Mouse (Mus musculus) ES-E14 (cell line): ENCODE data around the gene Cep170. TPM values are rescaled to one million over a fixed set of nuclear protein-coding genes. Genes with fewer than 3 reads are reported as not detected.
"Not testable (repeated sequence)": the region's sequence is repeated elsewhere in the genome, so short reads cannot be mapped to it uniquely, and the experiment has no call there.

Source experiments
- DNase-seq: peaks from one replicate; pipeline ENCODE4 v3.0.0-alpha.2; 2013; ENCODE audit warnings: low read depth, low spot score
- H3K27ac ChIP-seq: 2 replicates; pipeline ENCODE4 v1.5.1; 2012; ENCODE audit warnings: low read depth, mild to moderate bottlenecking, low read length, moderate library complexity, mixed read lengths; ENCODE audit not compliant: poor library complexity, insufficient read depth, severe bottlenecking
- H3K36me3 ChIP-seq: 2 replicates; pipeline ENCODE4 v1.6.1; 2012; ENCODE audit warnings: mild to moderate bottlenecking, low read length, moderate library complexity, mixed read lengths; ENCODE audit not compliant: control insufficient read depth, poor library complexity, insufficient read depth, severe bottlenecking
- H3K4me1 ChIP-seq, 2 experiments: fragments of 150-350 bp in 1 of 2; sonication (generic) in 1 of 2; 2 replicates each; pipeline ENCODE4 v1.6.1; 2012; ENCODE audit warnings: low read length in 2 of 2, mild to moderate bottlenecking in 1 of 2, mixed read lengths in 1 of 2; ENCODE audit not compliant: control insufficient read depth in 2 of 2, insufficient read depth in 2 of 2, poor library complexity in 1 of 2
- H3K4me3 ChIP-seq, 2 experiments: fragments of 150-350 bp in 1 of 2; sonication (generic) in 1 of 2; 2 replicates each; pipeline ENCODE4 v1.5.1; 2012; ENCODE audit warnings: low read length in 2 of 2, low read depth in 1 of 2, mild to moderate bottlenecking in 1 of 2, mixed read lengths in 1 of 2; ENCODE audit not compliant: insufficient read depth in 1 of 2, poor library complexity in 1 of 2, severe bottlenecking in 1 of 2
- H3K9ac ChIP-seq: 2 replicates; pipeline ENCODE4 v1.6.1; 2012; ENCODE audit warnings: low read depth, mild to moderate bottlenecking, low read length, mixed read lengths; ENCODE audit not compliant: poor library complexity, insufficient read depth, severe bottlenecking
- H3K9me3 ChIP-seq: fragments of 150-350 bp; sonication (generic); 2 replicates; pipeline ENCODE4 v1.6.1; 2012; ENCODE audit warnings: low read depth, mild to moderate bottlenecking, low read length; ENCODE audit not compliant: control insufficient read depth, insufficient read depth
- CHD2 ChIP-seq: IDR thresholded peaks from 2 replicates; pipeline ENCODE4 v1.6.1; 2014; ENCODE audit warnings: mild to moderate bottlenecking, low read depth, low read length, inconsistent platforms
- HCFC1 ChIP-seq: IDR thresholded peaks from 2 replicates; pipeline ENCODE4 v1.6.1; 2012; ENCODE audit warnings: low read length, inconsistent platforms, borderline replicate concordance; ENCODE audit not compliant: insufficient read depth
- MAFK ChIP-seq: IDR thresholded peaks from 2 replicates; pipeline ENCODE4 v1.6.1; 2014; ENCODE audit warnings: mild to moderate bottlenecking, low read depth, low read length, inconsistent platforms; ENCODE audit not compliant: insufficient read depth
- ZC3H11A ChIP-seq: IDR thresholded peaks from 2 replicates; pipeline ENCODE4 v1.6.1; 2012; ENCODE audit warnings: low read depth, mild to moderate bottlenecking, inconsistent platforms, low read length, borderline replicate concordance
- ZNF384 ChIP-seq: IDR thresholded peaks from 2 replicates; pipeline ENCODE4 v1.6.1; 2012; ENCODE audit warnings: low read depth, low read length, inconsistent platforms
- in situ Hi-C, 2 experiments: fragments of 600-800 bp; cut with MboI; formaldehyde crosslinking; loops; one replicate each; pipeline ENCODE4 v1.15.1; 2025; ENCODE audit warnings: low sequenced_read_pairs in 2 of 2, inconsistent platforms in 1 of 2; ENCODE audit not compliant: unreplicated experiment in 2 of 2
- total RNA-seq: library from RNA; depleted of rRNA; stranded (reverse); fragments of 300-350 nt; gene quantifications from 2 replicates; pipeline ENCODE4 v1.2.3, GENCODE M21; 2012

The Cep170 gene
- total RNA-seq, 1 experiment, result 20.8 TPM

- H3K9me3 ChIP-seq, result no peaks in the 10 kb centered on the region
- no peak for DNase-seq
- in situ Hi-C loops, result no loop called here
- H3K9ac ChIP-seq, result no peak overlapping the region
- no peak overlapping the region for H3K4me3 ChIP-seq
- no peaks in the 10 kb centered on the region for H3K4me1 ChIP-seq
- no peak for TF ChIP-seq HCFC1
- TF ChIP-seq MAFK, result no peak
- TF ChIP-seq CHD2, result no peak
- TF ChIP-seq ZC3H11A, result no peak
- TF ChIP-seq ZNF384, result no peak
- H3K27ac ChIP-seq, result no peak overlapping the region
- H3K36me3 ChIP-seq, result no peaks in the 10 kb centered on the region
Measured at GRCm38 (mm10) chr1:176849377-176849776, 35.5 kb upstream of the Cep170 start.

- DNase-seq, result no peak
- in situ Hi-C loops, result no loop called here
Measured at GRCm38 (mm10) chr1:176848613-176849290, 34.9 kb upstream of the Cep170 start.

GRCm38 (mm10) chr1:176847118-176847859 is 33.4 kb upstream of the Cep170 start:
- in situ Hi-C loops, result no loop called here
- Histone ChIP-seq H3K4me3 (no peak overlapping the region), H3K27ac (no peak overlapping the region), H3K36me3 (no peaks in the 10 kb centered on the region), H3K9ac (no peak overlapping the region), H3K9me3 (no peaks in the 10 kb centered on the region), H3K4me1 (no peaks in the 10 kb centered on the region)
- DNase-seq, result no peak
- TF ChIP-seq MAFK (no peak), CHD2 (no peak), HCFC1 (no peak), ZNF384 (no peak), ZC3H11A (no peak)

More at GRCm38 (mm10) chr1:176848613-176849290, 34.9 kb upstream of the Cep170 start:
- no peak overlapping the region for H3K27ac ChIP-seq
- no peak overlapping the region for H3K4me3 ChIP-seq
- H3K36me3 ChIP-seq, result no peaks in the 10 kb centered on the region
- H3K9ac ChIP-seq, result no peak overlapping the region
- H3K9me3 ChIP-seq, result no peaks in the 10 kb centered on the region
- TF ChIP-seq ZNF384, result no peak
- no peak for TF ChIP-seq ZC3H11A
- peak; percentile 84 for TF ChIP-seq MAFK
- TF ChIP-seq CHD2, result no peak
- TF ChIP-seq HCFC1, result no peak
- no peaks in the 10 kb centered on the region for H3K4me1 ChIP-seq

- no peak overlapping the region for H3K9ac ChIP-seq
- no peaks in the 10 kb centered on the region for H3K4me1 ChIP-seq
- in situ Hi-C loops, result no loop called here
- no peak for TF ChIP-seq CHD2
- no peak for TF ChIP-seq ZNF384
- no peak for TF ChIP-seq HCFC1
- TF ChIP-seq MAFK, result no peak
- TF ChIP-seq ZC3H11A, result no peak
- H3K4me3 ChIP-seq, result no peak overlapping the region
- no peak for DNase-seq
- H3K36me3 ChIP-seq, result no peaks in the 10 kb centered on the region
- no peaks in the 10 kb centered on the region for H3K9me3 ChIP-seq
- no peak overlapping the region for H3K27ac ChIP-seq
Measured at GRCm38 (mm10) chr1:176845082-176845977, 31.5 kb upstream of the Cep170 start.

- H3K4me1 ChIP-seq, DNase-seq, H3K4me3 ChIP-seq, H3K9ac ChIP-seq, H3K27ac ChIP-seq, in situ Hi-C loops, H3K9me3 ChIP-seq, H3K36me3 ChIP-seq: not testable (repeated sequence)
Measured at GRCm38 (mm10) chr1:176836562-176836961, 22.7 kb upstream of the Cep170 start.
